7 mouse cellular contexts compared by ENCODE assay signal in genomic region chr9:109862397-109863044, GRCm38 (mm10). TPM values are rescaled to one million over a fixed set of nuclear protein-coding genes. Genes with fewer than 3 reads are reported as not detected.
DNase-seq lines count a peak whose midpoint lies in the region; ATAC-seq lines count a peak whose summit lies in the region.

No protein-coding gene starts in this region.

- H3K9me3 ChIP-seq in intestine, embryonic 14.5 days (ENCODE audit: control insufficient read depth, low read length): no peaks in the 10 kb centered on the region
- no peaks in the 10 kb centered on the region for H3K9me3 ChIP-seq in midbrain, embryonic 12.5 days

- no peaks in the 10 kb centered on the region for H3K36me3 ChIP-seq in intestine, embryonic 14.5 days (ENCODE audit: control insufficient read depth, insufficient read depth, low read length)
- H3K36me3 ChIP-seq in midbrain, embryonic 12.5 days: no peaks in the 10 kb centered on the region

- 0 out of 2 replicates have a peak overlapping the region, but pooled peaks have one; percentile 7 for H3K9ac ChIP-seq in intestine, embryonic 14.5 days (ENCODE audit: low read length)
- no peak overlapping the region for H3K9ac ChIP-seq in midbrain, embryonic 12.5 days (replicated peaks)

- ATAC-seq in intestine, embryonic 14.5 days (replicated peaks; ENCODE audit: low FRiP score, low TSS enrichment, low read depth): peak; percentile 72
- 0 out of 2 replicates have a peak, but pooled peaks have one; percentile 44 for ATAC-seq in midbrain, embryonic 12.5 days (ENCODE audit: low FRiP score, low read depth)

- no peaks in the 10 kb centered on the region for H3K27me3 ChIP-seq in intestine, embryonic 14.5 days (replicated peaks; ENCODE audit: control insufficient read depth, insufficient read depth, low read length)
- H3K27me3 ChIP-seq in midbrain, embryonic 12.5 days: peaks cover 7% of the 10 kb centered on the region; the same call in 1 of the 2 replicates

- no peaks in the 10 kb centered on the region for H3K4me1 ChIP-seq in intestine, embryonic 14.5 days (replicated peaks; ENCODE audit: control insufficient read depth, insufficient read depth, low read length)
- H3K4me1 ChIP-seq in midbrain, embryonic 12.5 days: 0 out of 2 replicates have a peak, but pooled peaks cover 2% of the 10 kb centered on the region

- no peak overlapping the region for H3K27ac ChIP-seq in intestine, embryonic 14.5 days (ENCODE audit: low read depth)
- no peak overlapping the region for H3K27ac ChIP-seq in midbrain, embryonic 12.5 days (replicated peaks)

- WGBS in intestine, embryonic 14.5 days: 17% methylated on average over 20 of the region's 20 CpGs
- 21% methylated on average over 20 of the region's 20 CpGs for WGBS in midbrain, embryonic 12.5 days

- intact Hi-C loops in left cerebral cortex, postnatal 4 days (cut with DNase I): no loop called here

- peak overlapping the region; percentile 37 for H3K4me2 ChIP-seq in intestine, embryonic 14.5 days (ENCODE audit: low read length)
- peak overlapping the region; percentile 33 for H3K4me2 ChIP-seq in midbrain, embryonic 12.5 days (replicated peaks)

- H3K4me3 ChIP-seq in intestine, embryonic 14.5 days (ENCODE audit: low read depth, low read length): no peak overlapping the region
- no peak overlapping the region for H3K4me3 ChIP-seq in midbrain, embryonic 12.5 days

- DNase-seq in adrenal gland, adult 2 months: peak; percentile 71
- peak; percentile 86 for DNase-seq in embryo, embryonic 11 days
- DNase-seq in gastrocnemius, postnatal 25 days: peak; percentile 46
- DNase-seq in intestine, embryonic 14.5 days (ENCODE audit: low spot score): peak; percentile 95
- peak; percentile 86 for DNase-seq in left cerebral cortex, postnatal 4 days
- peak; percentile 27 for DNase-seq in skeletal muscle tissue, adult 2 months (ENCODE audit: low read depth, low spot score)

RNA-seq across cellular contexts. Expression of gene Cdc25a, which starts 12.9 kb away (rescaled TPM):
- total RNA-seq in adrenal gland, adult 2 months (2021): 10 to 100 TPM; 11.4 to 13.3 TPM
- polyA plus RNA-seq in adrenal gland, adult 2 months (2012; rRNA removed): 4.3 TPM in 2 replicates
- total RNA-seq in gastrocnemius, postnatal 25 days (2021): 1 to 10 TPM; 3.6 to 3.7 TPM
- polyA plus RNA-seq in intestine, embryonic 14.5 days (2014; fragmentation: Nextera tagmentation; extraction: Ambion mirVana): 33.0 and 35.5 TPM in 2 replicates
- total RNA-seq in left cerebral cortex, postnatal 4 days (2021): 10 to 100 TPM in 1 of 2 experiments, 1 to 10 TPM in 1; 9.9 to 10.3 TPM
- 41.6 and 41.7 TPM in 2 replicates for polyA plus RNA-seq in midbrain, embryonic 12.5 days (2016; fragmentation: Nextera tagmentation; extraction: Ambion mirVana)

RNA-seq across cellular contexts. Expression of gene Camp, which starts 13.1 kb away (rescaled TPM):
- under 1 TPM; 0.52 to 0.69 TPM for total RNA-seq in adrenal gland, adult 2 months (2021)
- 0.71 TPM in 1 of 2 replicates, not detected in the other for polyA plus RNA-seq in adrenal gland, adult 2 months (2012; rRNA removed)
- not detected for total RNA-seq in gastrocnemius, postnatal 25 days (2021)
- polyA plus RNA-seq in intestine, embryonic 14.5 days (2014; fragmentation: Nextera tagmentation; extraction: Ambion mirVana): 0.42 and 0.91 TPM in 2 replicates
- total RNA-seq in left cerebral cortex, postnatal 4 days (2021): not detected
- 0.50 and 1.3 TPM in 2 replicates for polyA plus RNA-seq in midbrain, embryonic 12.5 days (2016; fragmentation: Nextera tagmentation; extraction: Ambion mirVana)

RNA-seq across cellular contexts. Expression of gene Nme6, which starts 30.0 kb away (rescaled TPM):
- 10 to 100 TPM; 19.0 to 20.7 TPM for total RNA-seq in adrenal gland, adult 2 months (2021)
- polyA plus RNA-seq in adrenal gland, adult 2 months (2012; rRNA removed): 9.3 and 10.9 TPM in 2 replicates
- 10 to 100 TPM; 22.1 to 26.8 TPM for total RNA-seq in gastrocnemius, postnatal 25 days (2021)
- 85.4 and 87.9 TPM in 2 replicates for polyA plus RNA-seq in intestine, embryonic 14.5 days (2014; fragmentation: Nextera tagmentation; extraction: Ambion mirVana)
- total RNA-seq in left cerebral cortex, postnatal 4 days (2021): 10 to 100 TPM; 22.7 to 25.3 TPM
- polyA plus RNA-seq in midbrain, embryonic 12.5 days (2016; fragmentation: Nextera tagmentation; extraction: Ambion mirVana): 76.5 and 78.4 TPM in 2 replicates

RNA-seq across cellular contexts. Expression of gene Spink8, which starts 50.4 kb away (rescaled TPM):
- 10 to 100 TPM; 15.2 to 33.6 TPM for total RNA-seq in adrenal gland, adult 2 months (2021)
- polyA plus RNA-seq in adrenal gland, adult 2 months (2012; rRNA removed): not detected in 2 replicates
- total RNA-seq in gastrocnemius, postnatal 25 days (2021): not detected
- polyA plus RNA-seq in intestine, embryonic 14.5 days (2014; fragmentation: Nextera tagmentation; extraction: Ambion mirVana): 0.47 TPM in 1 of 2 replicates, not detected in the other
- total RNA-seq in left cerebral cortex, postnatal 4 days (2021): not detected
- polyA plus RNA-seq in midbrain, embryonic 12.5 days (2016; fragmentation: Nextera tagmentation; extraction: Ambion mirVana): not detected in 2 replicates

Comparison
In these comparisons a context has a peak if more than half of its experiments do, and no peak if none do; other contexts are left out.
1. DNase-seq: peak in every context shown above with its lines; median percentile 95 in intestine, embryonic 14.5 days; 86 in embryo, embryonic 11 days; 86 in left cerebral cortex, postnatal 4 days; 71 in adrenal gland, adult 2 months; 46 in gastrocnemius, postnatal 25 days; 27 in skeletal muscle tissue, adult 2 months.